Mouse (Mus musculus) hematopoietic stem cell, adult 5-6 weeks (primary cell): ENCODE results near the gene Btn2a2. TPM values are rescaled to one million over a fixed set of nuclear protein-coding genes. Genes with fewer than 3 reads are reported as not detected.

ENCODE experiments used
- total RNA-seq: library from RNA; stranded (forward); fragments of 172-1452, 232-1000 nt; gene quantifications from 2 replicates; pipeline ENCODE4 v1.2.3, GENCODE M21; 2017

Gene Btn2a2
- total RNA-seq, 1 experiment from 2014 or later, result not detected

Other genes with a start within 250 kb of the Btn2a2 start
- gene Vmn1r223, start 241.7 kb downstream of the Btn2a2 start, total RNA-seq, result not detected in 2 replicates
- 53.6 and 57.6 TPM in 2 replicates for gene Zfp322a, start 119.6 kb downstream of the Btn2a2 start, total RNA-seq
- 12.5 and 18.7 TPM in 2 replicates for gene Abt1, start 65.0 kb downstream of the Btn2a2 start, total RNA-seq
- gene Btn1a1, start 23.0 kb downstream of the Btn2a2 start, total RNA-seq, result 0.20 TPM in 1 of 2 replicates, not detected in the other
- gene Hist1h4h, start 42.2 kb upstream of the Btn2a2 start, total RNA-seq, result 427 and 875 TPM in 2 replicates
- gene Hist1h2af, start 45.0 kb upstream of the Btn2a2 start, total RNA-seq, result 1,050 and 1,435 TPM in 2 replicates
- 35.1 and 72.3 TPM in 2 replicates for gene Hist1h3g, start 46.6 kb upstream of the Btn2a2 start, total RNA-seq
- gene Hist1h2bh, start 54.5 kb upstream of the Btn2a2 start, total RNA-seq, result 47.7 and 59.1 TPM in 2 replicates
- 45.4 and 80.4 TPM in 2 replicates for gene Hist1h3f, start 55.2 kb upstream of the Btn2a2 start, total RNA-seq
- 943 and 1,781 TPM in 2 replicates for gene Hist1h4f, start 62.8 kb upstream of the Btn2a2 start, total RNA-seq
- 39.0 and 69.9 TPM in 2 replicates for gene Hist1h1d, start 64.4 kb upstream of the Btn2a2 start, total RNA-seq
- 153 and 296 TPM in 2 replicates for gene Hist1h3e, start 73.5 kb upstream of the Btn2a2 start, total RNA-seq
- 87.5 and 265 TPM in 2 replicates for gene Hist1h2ae, start 82.4 kb upstream of the Btn2a2 start, total RNA-seq
- 765 and 915 TPM in 2 replicates for gene Hist1h2bg, start 82.5 kb upstream of the Btn2a2 start, total RNA-seq
- 223 and 278 TPM in 2 replicates for gene Hist1h2bf, start 85.3 kb upstream of the Btn2a2 start, total RNA-seq
- 346 and 539 TPM in 2 replicates for gene Hist1h2ad, start 85.5 kb upstream of the Btn2a2 start, total RNA-seq
- 76.7 and 84.0 TPM in 2 replicates for gene Hist1h3d, start 86.9 kb upstream of the Btn2a2 start, total RNA-seq
- gene Hist1h4d, start 92.7 kb upstream of the Btn2a2 start, total RNA-seq, result 639 and 801 TPM in 2 replicates
- gene Hist1h2be, start 132.3 kb upstream of the Btn2a2 start, total RNA-seq, result 51.7 and 72.2 TPM in 2 replicates
- gene Hist1h1e, start 133.7 kb upstream of the Btn2a2 start, total RNA-seq, result 102 and 170 TPM in 2 replicates
- 45.3 and 83.9 TPM in 2 replicates for gene Hist1h2ac, start 195.1 kb upstream of the Btn2a2 start, total RNA-seq
- 109 and 180 TPM in 2 replicates for gene Hist1h2bc, start 195.3 kb upstream of the Btn2a2 start, total RNA-seq
- not detected in 2 replicates for gene Hist1h1t, start 207.0 kb upstream of the Btn2a2 start, total RNA-seq
- gene Hist1h4c, start 209.6 kb upstream of the Btn2a2 start, total RNA-seq, result 140 and 291 TPM in 2 replicates
- gene Hfe, start 222.0 kb upstream of the Btn2a2 start, total RNA-seq, result 3.1 TPM in 2 replicates
- gene Hist1h1c, start 250.0 kb upstream of the Btn2a2 start, total RNA-seq, result 345 and 598 TPM in 2 replicates